Comparison of ENCODE assay signal across 20 mouse cellular contexts in genomic region chr7:78412172-78412571, GRCm38 (mm10).
DNase-seq lines count a peak whose midpoint lies in the region; ATAC-seq lines count a peak whose summit lies in the region.
"Had no signal": no experiment of that assay in that cellular context is flagged by ENCODE, and none has a peak within 500 bp of the region (broad histone marks: within the 10 kb centered on the region; RNA-seq: fewer than 3 reads in every experiment).

No protein-coding gene starts in this region.

- ATAC-seq in common myeloid progenitor, adult 5-6 weeks (replicated peaks; ENCODE audit: low read depth, poor library complexity, severe bottlenecking) = peak; percentile 60
- ATAC-seq in hematopoietic stem cell, adult 5-6 weeks (replicated peaks in 1 of 2; ENCODE audit: insufficient read depth in 1 of 2, low FRiP score in 2 of 2, low TSS enrichment in 1 of 2, low read depth in 1 of 2, poor library complexity in 2 of 2, severe bottlenecking in 2 of 2) = peak; percentile 81 to 90
- 0 out of 2 replicates have a peak, but pooled peaks have one; percentile 26 for ATAC-seq in megakaryocyte progenitor cell, adult 5-6 weeks (replicated peaks; ENCODE audit: poor library complexity)
- no peak for ATAC-seq in erythroid progenitor cell, adult 5-6 weeks (replicated peaks; ENCODE audit: low FRiP score, poor library complexity, severe bottlenecking)
- ATAC-seq: activated CD4-positive, CD25-positive, alpha-beta regulatory T cell, adult 4 months; CD4-positive, CD25-positive, alpha-beta regulatory T cell, adult 4 months; Patski had no signal

- peak; percentile 2 for DNase-seq in cerebellum, adult 9-11 months
- no peak for DNase-seq in cerebellum, adult 8-10 months
- DNase-seq in spleen, postnatal 4 days (ENCODE audit: low spot score in 2 of 2) = no peak
- DNase-seq in left cerebral cortex, postnatal 25 days (ENCODE audit: low spot score in 2 of 2) = no peak
- DNase-seq: adrenal gland, adult 2 months; adrenal gland, adult 8-10 months; adrenal gland, postnatal 10 days; adrenal gland, postnatal 14 days; adrenal gland, postnatal 25 days; adrenal gland, postnatal 36 days; B cell, adult 2 months; cerebellum, adult 11 months; cerebellum, adult 11-12 months had no signal

- intact Hi-C loops in left cerebral cortex, postnatal 25 days (cut with DNase I) = no loop called here
